Mouse (Mus musculus) spleen, adult 2 months (tissue): ENCODE measurements around the gene Hist1h2af. TPM values are rescaled to one million over a fixed set of nuclear protein-coding genes. Genes with fewer than 3 reads are reported as not detected.
"Not testable (repeated sequence)": the region's sequence is repeated elsewhere in the genome, so short reads cannot be mapped to it uniquely, and the experiment has no call there.

ENCODE experiments used
- DNase-seq, 2 experiments: peaks; one replicate each; pipeline versions ENCODE4 v3.0.0 to v3.0.0-alpha.2; 2012 to 2021; ENCODE audit warnings: low spot score in 2 of 2, low read depth in 1 of 2
- H3K27ac ChIP-seq: fragments of 200-500 bp; 2 replicates; pipeline ENCODE4 v1.5.1; 2012; ENCODE audit warnings: low read length, inconsistent platforms; ENCODE audit not compliant: insufficient read depth
- H3K27me3 ChIP-seq: fragments of 200-500 bp; 2 replicates; pipeline ENCODE4 v1.6.1; 2012; ENCODE audit warnings: mild to moderate bottlenecking, moderate library complexity, low read length, inconsistent platforms; ENCODE audit not compliant: control insufficient read depth, insufficient read depth
- H3K36me3 ChIP-seq: fragments of 200-500 bp; 2 replicates; pipeline ENCODE4 v1.6.1; 2012; ENCODE audit warnings: mild to moderate bottlenecking, low read length, inconsistent platforms; ENCODE audit not compliant: control insufficient read depth, insufficient read depth
- H3K4me1 ChIP-seq: fragments of 200-500 bp; 2 replicates; pipeline ENCODE4 v1.6.1; 2011; ENCODE audit warnings: inconsistent platforms; ENCODE audit not compliant: control insufficient read depth, insufficient read depth, insufficient read length
- H3K4me3 ChIP-seq: fragments of 200-500 bp; 2 replicates; pipeline ENCODE4 v1.5.1; 2011; ENCODE audit warnings: mild to moderate bottlenecking, inconsistent platforms; ENCODE audit not compliant: insufficient read depth, insufficient read length; ENCODE audit errors: extremely low read depth
- CTCF ChIP-seq: fragments of 200-500 bp; IDR thresholded peaks from 2 replicates; pipeline ENCODE4 v1.5.1; 2011; ENCODE audit warnings: mild to moderate bottlenecking, inconsistent platforms; ENCODE audit not compliant: insufficient read depth, insufficient read length, insufficient replicate concordance; ENCODE audit errors: extremely low read depth
- POLR2A ChIP-seq: fragments of 200-500 bp; IDR thresholded peaks from 2 replicates; pipeline ENCODE4 v1.6.1; 2011; ENCODE audit warnings: low read depth, low read length, inconsistent platforms
- WGBS: fragments of 180-500 bp; shearing (Covaris S2); methylation state at CpG from one replicate; pipeline ENCODE4 v1.1.7; 2018; 5-methylcytosine and 5-hydroxymethylcytosine counted together
- polyA plus RNA-seq: library from polyadenylated mRNA; depleted of rRNA; stranded (reverse); fragments of >200 nt; gene quantifications from 2 replicates; pipeline ENCODE4 v1.2.3, GENCODE M21; 2012

Gene Hist1h2af
- polyA plus RNA-seq, 1 experiment, result 733 TPM

DNA sequence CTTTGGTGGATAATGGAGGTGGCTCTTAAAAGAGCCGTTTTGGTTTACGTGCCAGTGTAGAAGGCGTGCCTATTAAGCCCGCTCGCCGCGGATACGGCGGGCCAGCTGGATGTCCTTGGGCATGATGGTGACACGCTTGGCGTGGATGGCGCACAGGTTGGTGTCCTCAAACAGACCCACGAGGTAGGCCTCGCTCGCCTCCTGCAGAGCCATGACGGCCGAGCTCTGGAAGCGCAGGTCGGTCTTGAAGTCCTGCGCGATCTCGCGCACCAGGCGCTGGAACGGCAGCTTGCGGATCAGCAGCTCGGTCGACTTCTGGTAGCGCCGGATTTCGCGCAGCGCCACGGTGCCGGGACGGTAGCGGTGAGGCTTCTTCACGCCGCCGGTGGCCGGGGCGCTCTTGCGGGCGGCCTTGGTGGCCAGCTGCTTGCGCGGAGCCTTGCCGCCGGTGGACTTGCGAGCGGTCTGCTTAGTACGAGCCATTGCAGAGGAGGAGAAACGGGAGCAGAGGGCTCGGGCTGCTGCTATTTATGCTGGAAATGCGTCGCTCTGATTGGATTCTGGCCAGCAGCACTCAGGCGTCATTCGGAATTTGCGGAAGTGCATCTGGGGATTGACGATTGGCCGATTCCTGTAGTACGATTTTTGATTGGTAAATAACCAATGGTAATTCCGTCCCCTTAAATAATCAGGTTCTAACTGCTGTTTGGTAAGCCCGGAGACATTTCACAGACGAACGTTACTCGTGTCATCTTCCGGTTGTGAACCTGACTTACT, 28.4 kb downstream of the Hist1h2af start, which contains the start of gene Hist1h3e:
Gene Hist1h3e, minus strand, starts transcription at position 487 of the 777 bp plus-strand sequence.
- whole genome bisulfite sequencing, result under 1% methylated on average over 47 of the region's 67 CpGs
- TF ChIP-seq POLR2A, result peak; percentile 94
- not testable (repeated sequence) for H3K4me1 ChIP-seq, H3K27me3 ChIP-seq, H3K36me3 ChIP-seq
- peak within 1 kb of the TSS; percentile 54 for H3K4me3 ChIP-seq
- DNase-seq, result peak; percentile 89 to 98
- H3K27ac ChIP-seq, result peak within 1 kb of the TSS; percentile 88

DNA sequence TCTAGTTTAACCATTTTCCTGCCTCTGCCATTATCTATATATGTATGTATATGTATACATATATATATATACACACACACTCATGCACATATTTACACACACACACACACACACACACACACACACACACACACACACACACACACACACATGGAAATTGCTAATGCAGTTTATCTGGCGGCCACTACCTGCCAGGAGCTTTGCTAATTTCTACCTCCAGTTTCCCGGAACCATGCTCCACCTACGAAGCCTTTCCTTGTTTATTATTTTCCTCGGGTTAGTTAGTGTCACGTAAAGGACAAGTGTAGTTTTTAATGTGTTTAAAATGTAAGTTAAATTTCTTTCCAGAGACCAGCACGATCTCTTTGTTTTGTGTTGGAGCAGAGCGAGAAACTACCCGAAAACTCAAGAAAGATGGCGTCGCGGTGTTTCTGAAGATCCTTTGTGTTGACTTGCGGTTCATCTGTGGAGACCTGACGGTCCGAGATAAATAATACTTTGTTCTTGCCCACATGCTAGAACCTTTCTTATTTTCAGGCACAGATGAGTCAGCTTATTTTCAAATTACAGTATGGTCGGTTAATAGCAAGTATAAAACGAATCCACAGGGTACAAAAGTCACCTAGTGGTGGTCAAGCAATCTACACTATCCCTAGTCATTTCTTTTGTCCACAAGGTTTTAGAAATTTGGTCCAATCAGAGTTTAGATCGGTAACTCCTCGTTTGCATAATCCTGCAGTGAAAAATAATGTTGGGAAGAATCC, 29.2 kb downstream of the Hist1h2af start:
- no peak for DNase-seq

GRCm38 (mm10) chr13:23564482-23564881, 30.8 kb downstream of the Hist1h2af start:
- no peak overlapping the region for H3K4me3 ChIP-seq
- no peaks in the 10 kb centered on the region for H3K27me3 ChIP-seq
- H3K36me3 ChIP-seq, result no peaks in the 10 kb centered on the region
- H3K27ac ChIP-seq, result no peak overlapping the region
- WGBS, result 89% methylated on average over 2 of the region's 2 CpGs
- no peak for TF ChIP-seq CTCF
- no peak for TF ChIP-seq POLR2A
- H3K4me1 ChIP-seq, result no peaks in the 10 kb centered on the region
- DNase-seq, result no peak

More for the DNA sequence above, 29.2 kb downstream of the Hist1h2af start:
- Histone ChIP-seq H3K27me3 (no peaks in the 10 kb centered on the region), H3K4me3 (peak overlapping the region; percentile 51), H3K36me3 (no peaks in the 10 kb centered on the region), H3K27ac (peak overlapping the region; percentile 86), H3K4me1 (no peaks in the 10 kb centered on the region)
- WGBS, result 5% methylated on average over 18 of the region's 18 CpGs
- TF ChIP-seq CTCF (no peak), POLR2A (no peak)

- DNase-seq, H3K4me1 ChIP-seq: not testable (repeated sequence)
- H3K4me3 ChIP-seq, result peak overlapping the region; percentile 61
Observed at GRCm38 (mm10) chr13:23570261-23571021, 36.7 kb downstream of the Hist1h2af start.

DNA sequence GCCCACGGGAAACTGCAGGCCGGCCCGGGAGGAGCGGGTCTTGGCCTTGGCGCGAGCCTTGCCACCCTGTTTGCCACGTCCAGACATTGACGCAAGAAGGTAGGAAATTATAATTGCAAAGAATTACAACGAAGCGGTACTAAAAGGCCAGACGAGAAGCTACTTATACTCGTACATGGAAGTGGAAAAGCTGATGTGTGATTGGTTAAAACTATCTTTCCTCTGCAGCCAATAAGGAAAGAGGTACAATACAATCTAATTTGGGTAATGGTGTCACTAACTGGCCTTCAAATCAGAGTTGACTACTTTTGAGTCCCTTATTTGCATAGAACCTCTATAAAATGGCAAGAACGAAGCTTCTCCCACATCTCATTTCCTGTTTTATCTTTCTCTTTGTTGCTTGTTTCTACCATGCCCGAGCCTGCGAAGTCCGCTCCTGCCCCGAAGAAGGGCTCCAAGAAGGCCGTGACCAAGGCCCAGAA, 37.4 kb downstream of the Hist1h2af start, which contains the start of the genes Hist1h2ae and Hist1h2bg:
Gene Hist1h2ae, minus strand, starts transcription at position 199 of the 482 bp plus-strand sequence.
Gene Hist1h2bg, plus strand, starts transcription at position 375 of the 482 bp plus-strand sequence.
- Histone ChIP-seq H3K4me3 (peak within 1 kb of the TSS; percentile 61), H3K36me3 (no peaks in the 10 kb centered on the region), H3K4me1 (no peaks in the 10 kb centered on the region), H3K27ac (peak within 1 kb of the TSS; percentile 99), H3K27me3 (no peaks in the 10 kb centered on the region)
- TF ChIP-seq POLR2A (no peak; the same call in 1 of the 2 replicates), CTCF (no peak)
- under 1% methylated on average over 18 of the region's 18 CpGs for WGBS
- peak; percentile 48 to 91 for DNase-seq

More at GRCm38 (mm10) chr13:23570261-23571021, 36.7 kb downstream of the Hist1h2af start:
- H3K27ac ChIP-seq, result peak overlapping the region; percentile 99
- H3K36me3 ChIP-seq, H3K27me3 ChIP-seq: not testable (repeated sequence)
- 3% methylated on average over 29 of the region's 41 CpGs for WGBS

GRCm38 (mm10) chr13:23571504-23572217, 38.0 kb downstream of the Hist1h2af start:
- WGBS, result under 1% methylated on average over 17 of the region's 34 CpGs
- H3K27ac ChIP-seq, result peak overlapping the region; percentile 92
- H3K4me3 ChIP-seq, result peak overlapping the region; percentile 54
- not testable (repeated sequence) for DNase-seq, H3K27me3 ChIP-seq, H3K36me3 ChIP-seq, H3K4me1 ChIP-seq
